Mouse (Mus musculus) lung, adult 2 months (tissue): ENCODE results near the gene Lgr6. TPM values are rescaled to one million over a fixed set of nuclear protein-coding genes. Genes with fewer than 3 reads are reported as not detected.

Source experiments
- DNase-seq: peaks from one replicate; pipeline ENCODE4 v3.0.0; 2022
- H3K4me1 ChIP-seq: fragments of 200-500 bp; 2 replicates; pipeline ENCODE4 v1.6.1; 2011; ENCODE audit warnings: low read length; ENCODE audit not compliant: control insufficient read depth, insufficient read depth
- H3K4me3 ChIP-seq: fragments of 200-500 bp; replicated peaks from 2 replicates; pipeline ENCODE3; 2011; ENCODE audit warnings: low read depth, mild to moderate bottlenecking, control low read depth, low read length; ENCODE audit errors: extremely low read depth
- CTCF ChIP-seq: fragments of 200-500 bp; IDR thresholded peaks from 2 replicates; pipeline ENCODE4 v1.5.1; 2011; ENCODE audit warnings: mild to moderate bottlenecking, low read length, control low read depth; ENCODE audit not compliant: insufficient read depth
- POLR2A ChIP-seq: fragments of 200-500 bp; IDR thresholded peaks from 2 replicates; pipeline ENCODE4 v1.6.1; 2011; ENCODE audit warnings: low read depth, mild to moderate bottlenecking, control low read depth, low read length, borderline replicate concordance; ENCODE audit errors: extremely low read depth
- WGBS: fragments of 180-500 bp; shearing (Covaris S2); methylation state at CpG from one replicate; pipeline ENCODE4 v1.1.7; 2018; 5-methylcytosine and 5-hydroxymethylcytosine counted together
- polyA plus RNA-seq: library from polyadenylated mRNA; depleted of rRNA; stranded (reverse); fragments of >200 nt; gene quantifications from 2 replicates; pipeline ENCODE4 v1.2.3, GENCODE M21; 2012

Gene Lgr6
- polyA plus RNA-seq, 1 experiment, result 4.1 TPM

GRCm38 (mm10) chr1:135056901-135057300 lies 48.2 kb downstream of the Lgr6 start:
- 76% methylated on average over 8 of the region's 8 CpGs for WGBS
- DNase-seq, result no peak
- no peak overlapping the region for H3K4me3 ChIP-seq
- TF ChIP-seq POLR2A, result no peak
- no peak for TF ChIP-seq CTCF
- H3K4me1 ChIP-seq, result no peaks in the 10 kb centered on the region

- 62% methylated on average over 5 of the region's 5 CpGs for WGBS
- DNase-seq, result no peak
- TF ChIP-seq CTCF (no peak), POLR2A (no peak)
- no peak overlapping the region for H3K4me3 ChIP-seq
- H3K4me1 ChIP-seq, result no peaks in the 10 kb centered on the region
These were observed 51.0 kb downstream of the Lgr6 start for GRCm38 (mm10) chr1:135054121-135054520.

GRCm38 (mm10) chr1:135044439-135044838 lies 60.6 kb downstream of the Lgr6 start:
- DNase-seq, result no peak
- WGBS, result 86% methylated on average over 2 of the region's 2 CpGs
- Histone ChIP-seq H3K4me1 (no peaks in the 10 kb centered on the region), H3K4me3 (no peak overlapping the region)
- TF ChIP-seq POLR2A, result no peak
- no peak for TF ChIP-seq CTCF

- Histone ChIP-seq H3K4me1 (no peaks in the 10 kb centered on the region), H3K4me3 (no peak overlapping the region)
- no peak for DNase-seq
- no peak for TF ChIP-seq CTCF
- TF ChIP-seq POLR2A, result no peak
- 73% methylated on average over 5 of the region's 5 CpGs for WGBS
These were observed 68.8 kb downstream of the Lgr6 start for GRCm38 (mm10) chr1:135036297-135036696.

- no peaks in the 10 kb centered on the region for H3K4me1 ChIP-seq
- no peak for TF ChIP-seq POLR2A
- TF ChIP-seq CTCF, result no peak
- 54% methylated on average over 8 of the region's 8 CpGs for WGBS
- H3K4me3 ChIP-seq, result no peak overlapping the region
- DNase-seq, result no peak
These were observed 72.4 kb downstream of the Lgr6 start for GRCm38 (mm10) chr1:135032658-135033057.

- 63% methylated on average over 2 of the region's 2 CpGs for WGBS
- H3K4me3 ChIP-seq, result no peak overlapping the region
These were observed 75.0 kb downstream of the Lgr6 start for GRCm38 (mm10) chr1:135030121-135030520.

GRCm38 (mm10) chr1:135026275-135026674 lies 78.8 kb downstream of the Lgr6 start:
- DNase-seq, result no peak
- 91% methylated on average over 1 of the region's 1 CpGs for WGBS
- TF ChIP-seq CTCF (no peak), POLR2A (no peak)
- Histone ChIP-seq H3K4me1 (no peaks in the 10 kb centered on the region), H3K4me3 (no peak overlapping the region)

More at GRCm38 (mm10) chr1:135030121-135030520, 75.0 kb downstream of the Lgr6 start:
- TF ChIP-seq CTCF (no peak), POLR2A (no peak)
- no peaks in the 10 kb centered on the region for H3K4me1 ChIP-seq
- DNase-seq, result no peak

GRCm38 (mm10) chr1:135023583-135023982 lies 81.5 kb downstream of the Lgr6 start:
- DNase-seq, result no peak
- peaks cover 2% of the 10 kb centered on the region; the same call in 1 of the 2 replicates for H3K4me1 ChIP-seq
- 78% methylated on average over 1 of the region's 1 CpGs for WGBS
- no peak for TF ChIP-seq CTCF
- no peak for TF ChIP-seq POLR2A
- H3K4me3 ChIP-seq, result no peak overlapping the region

- H3K4me1 ChIP-seq, result peaks cover 4% of the 10 kb centered on the region; the same call in 1 of the 2 replicates
- TF ChIP-seq CTCF (no peak), POLR2A (no peak)
- 76% methylated on average over 5 of the region's 5 CpGs for WGBS
- DNase-seq, result no peak
- H3K4me3 ChIP-seq, result no peak overlapping the region
These were observed 83.1 kb downstream of the Lgr6 start for GRCm38 (mm10) chr1:135021936-135022335.

- Histone ChIP-seq H3K4me3 (no peak overlapping the region), H3K4me1 (peaks cover 4% of the 10 kb centered on the region; the same call in 1 of the 2 replicates)
- WGBS, result 0% methylated on average over 5 of the region's 5 CpGs
- DNase-seq, result no peak
- no peak for TF ChIP-seq CTCF
These were observed 84.1 kb downstream of the Lgr6 start for GRCm38 (mm10) chr1:135020970-135021369.
